ENCODE assay signal across 1 mouse cellular context in the genomic region with DNA sequence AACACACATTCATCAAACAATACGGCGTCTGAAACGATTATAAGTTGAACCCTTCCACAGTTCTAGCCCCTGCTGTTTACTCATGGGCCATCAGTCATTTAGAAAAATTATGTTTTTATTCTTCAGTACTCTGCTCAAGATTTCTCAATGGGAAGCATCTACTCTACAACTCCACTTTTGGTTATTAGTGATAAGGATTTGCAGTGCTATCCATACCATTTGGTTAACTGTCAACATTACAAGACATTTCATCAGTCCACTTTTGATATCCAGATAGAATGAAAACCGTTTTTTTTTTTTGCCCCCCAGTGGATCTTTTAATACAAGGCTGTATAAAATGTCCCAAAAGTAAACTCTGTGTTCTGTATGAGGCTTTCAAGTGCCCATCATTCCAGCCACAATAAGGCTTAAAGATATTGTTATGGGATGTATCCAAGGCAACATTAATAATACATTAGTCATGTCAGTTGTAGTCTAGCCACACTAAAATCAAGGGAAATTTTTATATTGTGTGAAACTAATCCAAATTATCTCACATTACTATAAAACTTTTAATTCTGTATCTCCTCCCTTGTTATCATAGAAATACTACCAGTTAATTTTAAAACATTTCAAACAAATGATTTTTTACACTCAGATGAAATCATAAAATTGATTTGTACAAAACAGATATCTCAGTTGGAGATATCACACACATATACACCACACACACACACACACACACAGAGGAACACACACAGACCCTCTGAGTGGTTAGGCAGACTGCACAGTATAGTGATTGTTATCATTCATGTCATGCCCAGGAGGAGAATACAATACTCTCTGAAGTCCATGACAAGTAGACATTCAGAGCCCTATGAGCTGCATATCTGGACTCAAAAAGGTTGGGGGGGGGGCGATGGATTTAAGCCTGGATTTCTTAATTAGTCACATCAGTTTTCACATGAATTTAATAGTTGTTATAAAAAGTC.
A peak's percentile ranks its signal among the peaks of the same experiment; 100 is the strongest.
TF ChIP-seq lines count a peak whose summit lies in the region.

No protein-coding gene starts in this region.

TF ChIP-seq in MEL, 35 proteins besides CTCF, POLR2A, EP300 and RAD21 (continued from another document):
- peak; percentile 32; the same call in 1 of the 2 replicates for TF ChIP-seq POLR2AphosphoS2 (IDR thresholded peaks at IDR 0.05; ENCODE audit: low read length)
- no peak for TF ChIP-seq CHD1 (IDR thresholded peaks at IDR 0.05; ENCODE audit: low read depth, low read length)
- no peak for TF ChIP-seq ZMIZ1 (IDR thresholded peaks at IDR 0.05; ENCODE audit: low read depth, low read length)
- no peak for TF ChIP-seq E2F4 (IDR thresholded peaks at IDR 0.05; ENCODE audit: borderline replicate concordance, low read depth, low read length)
- peak; percentile 92 for TF ChIP-seq TCF12 (IDR thresholded peaks at IDR 0.05; ENCODE audit: low read depth, low read length)
- no peak for TF ChIP-seq HCFC1 (IDR thresholded peaks at IDR 0.05; ENCODE audit: low read depth, low read length)
- TF ChIP-seq JUND (IDR thresholded peaks at IDR 0.05; ENCODE audit: low read depth, low read length): no peak
- no peak for TF ChIP-seq ELF1 (IDR thresholded peaks at IDR 0.05; ENCODE audit: low read depth, low read length)
- no peak for TF ChIP-seq USF1 (IDR thresholded peaks at IDR 0.05; ENCODE audit: low read depth, low read length)
- peak; percentile 70 for TF ChIP-seq GATA1 (IDR thresholded peaks at IDR 0.05; ENCODE audit: low read depth, low read length)
- TF ChIP-seq NRF1 (IDR thresholded peaks at IDR 0.05; ENCODE audit: insufficient read depth, low read depth, low read length, poor library complexity, severe bottlenecking): no peak
- TF ChIP-seq ZKSCAN1 (IDR thresholded peaks at IDR 0.05; ENCODE audit: low read depth, low read length): no peak
- TF ChIP-seq RCOR1 (IDR thresholded peaks at IDR 0.05; ENCODE audit: low read depth, low read length): no peak
- TF ChIP-seq SMC3 (IDR thresholded peaks at IDR 0.05; ENCODE audit: low read depth, low read length): no peak
- no peak for TF ChIP-seq UBTF (IDR thresholded peaks at IDR 0.05; ENCODE audit: borderline replicate concordance, insufficient read depth, low read depth, low read length)
- no peak for TF ChIP-seq ZC3H11A (IDR thresholded peaks at IDR 0.05; ENCODE audit: low read depth, low read length)
- no peak for TF ChIP-seq TBP (IDR thresholded peaks at IDR 0.05; ENCODE audit: low read depth, low read length)
- peak; percentile 67 for TF ChIP-seq ETS1 (IDR thresholded peaks at IDR 0.05; ENCODE audit: low read depth, low read length)
- no peak for TF ChIP-seq USF2 (IDR thresholded peaks at IDR 0.05; ENCODE audit: borderline replicate concordance in 1 of 2, insufficient read depth in 1 of 2, low read depth in 1 of 2, low read length in 2 of 2)
- peak; percentile 49; the same call in 1 of the 2 replicates for TF ChIP-seq SIN3A (IDR thresholded peaks at IDR 0.05; ENCODE audit: low read length)
- no peak for TF ChIP-seq POLR2AphosphoS5 (IDR thresholded peaks at IDR 0.05; ENCODE audit: borderline replicate concordance, low read depth, low read length)
- no peak for TF ChIP-seq BHLHE40 (IDR thresholded peaks at IDR 0.05; ENCODE audit: borderline replicate concordance, low read depth, low read length)
- TF ChIP-seq MAX (IDR thresholded peaks at IDR 0.05; ENCODE audit: low read length): no peak
- no peak for TF ChIP-seq MYC (IDR thresholded peaks at IDR 0.05; ENCODE audit: low read depth, low read length)
- TF ChIP-seq ZNF384 (IDR thresholded peaks at IDR 0.05; ENCODE audit: low read depth, low read length): no peak
- TF ChIP-seq MXI1 (IDR thresholded peaks at IDR 0.05; ENCODE audit: low read depth, low read length): no peak
- no peak for TF ChIP-seq MAFK (IDR thresholded peaks at IDR 0.05; ENCODE audit: borderline replicate concordance, low read depth, low read length)
- no peak; the same call in 1 of the 2 replicates for TF ChIP-seq KAT2A (conservative IDR thresholded peaks at IDR 0.05; ENCODE audit: low read depth, low read length)
